Mouse (Mus musculus): ENCODE results near the gene Slc25a27. TPM values are rescaled to one million over a fixed set of nuclear protein-coding genes. Genes with fewer than 3 reads are reported as not detected.

Gene Slc25a27
- polyA plus RNA-seq, 1 experiment from 2014 or later: 117 TPM

DNA sequence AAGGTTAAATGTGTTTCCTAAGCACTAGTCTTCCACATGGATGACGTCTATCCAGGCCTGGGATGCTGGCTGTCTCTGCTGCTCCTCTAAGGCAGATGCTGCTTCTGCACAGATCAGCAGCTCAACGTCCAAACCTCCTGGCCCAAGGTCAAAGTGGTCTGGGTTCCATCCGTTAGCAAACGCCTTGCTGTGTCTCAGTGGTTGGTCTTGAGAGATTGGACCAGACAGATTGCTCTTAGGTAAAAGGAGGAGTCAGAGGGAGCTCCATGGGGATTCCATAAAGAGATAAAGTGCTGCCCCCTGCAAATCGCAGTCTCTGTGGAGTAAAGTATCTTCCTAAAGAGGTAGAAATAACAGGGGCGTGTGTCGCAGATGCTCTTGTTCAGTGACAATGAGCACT, 23.8 kb downstream of the Slc25a27 start:
- Histone ChIP-seq H3K9me3 (no peaks in the 10 kb centered on the region), H3K27me3 (no peaks in the 10 kb centered on the region), H3K4me2 (replicated peaks) (no peak overlapping the region), H3K36me3 (peaks cover 45% of the 10 kb centered on the region), H3K27ac (replicated peaks) (no peak overlapping the region), H3K9ac (replicated peaks) (no peak overlapping the region), H3K4me3 (no peak overlapping the region), H3K4me1 (no peaks in the 10 kb centered on the region)
- no peak for ATAC-seq (replicated peaks)
- WGBS: 81% methylated on average over 7 of the region's 7 CpGs

- no peak overlapping the region for H3K4me2 ChIP-seq (replicated peaks)
- H3K36me3 ChIP-seq: peaks cover 33% of the 10 kb centered on the region
- no peak for ATAC-seq (replicated peaks)
- H3K9ac ChIP-seq (replicated peaks): no peak overlapping the region
- H3K27ac ChIP-seq (replicated peaks): no peak overlapping the region
- H3K4me3 ChIP-seq: no peak overlapping the region
- WGBS: 92% methylated on average over 1 of the region's 1 CpGs
- H3K9me3 ChIP-seq: no peaks in the 10 kb centered on the region
- H3K27me3 ChIP-seq: no peaks in the 10 kb centered on the region
- no peaks in the 10 kb centered on the region for H3K4me1 ChIP-seq
Observed at GRCm38 (mm10) chr17:43640825-43641224, 26.2 kb downstream of the Slc25a27 start.

- Histone ChIP-seq H3K9me3 (no peaks in the 10 kb centered on the region; the same call in 1 of the 2 replicates), H3K9ac (replicated peaks) (no peak overlapping the region), H3K27me3 (no peaks in the 10 kb centered on the region), H3K4me3 (no peak overlapping the region), H3K36me3 (peaks cover 10% of the 10 kb centered on the region), H3K27ac (replicated peaks) (no peak overlapping the region), H3K4me1 (no peaks in the 10 kb centered on the region), H3K4me2 (replicated peaks) (no peak overlapping the region)
- ATAC-seq (replicated peaks): no peak
- WGBS: 95% methylated on average over 4 of the region's 4 CpGs
Observed at GRCm38 (mm10) chr17:43637146-43637545, 29.9 kb downstream of the Slc25a27 start.

DNA sequence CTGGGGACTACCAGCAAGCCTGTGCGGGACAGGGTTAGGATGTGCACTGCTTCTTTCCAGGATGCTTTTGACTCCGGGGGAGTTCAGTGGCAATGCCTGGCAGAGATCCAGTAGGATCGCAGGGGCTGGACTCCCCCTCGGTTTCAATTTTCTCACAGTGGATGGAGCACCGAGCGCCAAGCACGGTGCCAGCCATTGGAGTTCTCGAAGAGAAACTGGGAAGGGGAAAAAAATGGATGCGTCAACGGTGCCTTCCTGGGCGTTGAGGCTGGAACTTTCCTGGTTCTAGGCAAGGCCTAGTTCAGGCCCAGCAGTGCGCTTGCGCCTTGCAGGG, 36.6 kb downstream of the Slc25a27 start:
- 42% methylated on average over 13 of the region's 13 CpGs for WGBS
- ATAC-seq (replicated peaks): no peak; the same call in 1 of the 2 replicates
- peak overlapping the region; percentile 45 for H3K4me3 ChIP-seq
- peaks cover 22% of the 10 kb centered on the region; the same call in 1 of the 2 replicates for H3K27me3 ChIP-seq
- H3K4me2 ChIP-seq (replicated peaks): peak overlapping the region; percentile 73
- H3K36me3 ChIP-seq: no peaks in the 10 kb centered on the region
- no peak overlapping the region for H3K9ac ChIP-seq (replicated peaks)
- no peaks in the 10 kb centered on the region; the same call in 1 of the 2 replicates for H3K9me3 ChIP-seq
- peaks cover 14% of the 10 kb centered on the region for H3K4me1 ChIP-seq
- no peak overlapping the region for H3K27ac ChIP-seq (replicated peaks)

DNA sequence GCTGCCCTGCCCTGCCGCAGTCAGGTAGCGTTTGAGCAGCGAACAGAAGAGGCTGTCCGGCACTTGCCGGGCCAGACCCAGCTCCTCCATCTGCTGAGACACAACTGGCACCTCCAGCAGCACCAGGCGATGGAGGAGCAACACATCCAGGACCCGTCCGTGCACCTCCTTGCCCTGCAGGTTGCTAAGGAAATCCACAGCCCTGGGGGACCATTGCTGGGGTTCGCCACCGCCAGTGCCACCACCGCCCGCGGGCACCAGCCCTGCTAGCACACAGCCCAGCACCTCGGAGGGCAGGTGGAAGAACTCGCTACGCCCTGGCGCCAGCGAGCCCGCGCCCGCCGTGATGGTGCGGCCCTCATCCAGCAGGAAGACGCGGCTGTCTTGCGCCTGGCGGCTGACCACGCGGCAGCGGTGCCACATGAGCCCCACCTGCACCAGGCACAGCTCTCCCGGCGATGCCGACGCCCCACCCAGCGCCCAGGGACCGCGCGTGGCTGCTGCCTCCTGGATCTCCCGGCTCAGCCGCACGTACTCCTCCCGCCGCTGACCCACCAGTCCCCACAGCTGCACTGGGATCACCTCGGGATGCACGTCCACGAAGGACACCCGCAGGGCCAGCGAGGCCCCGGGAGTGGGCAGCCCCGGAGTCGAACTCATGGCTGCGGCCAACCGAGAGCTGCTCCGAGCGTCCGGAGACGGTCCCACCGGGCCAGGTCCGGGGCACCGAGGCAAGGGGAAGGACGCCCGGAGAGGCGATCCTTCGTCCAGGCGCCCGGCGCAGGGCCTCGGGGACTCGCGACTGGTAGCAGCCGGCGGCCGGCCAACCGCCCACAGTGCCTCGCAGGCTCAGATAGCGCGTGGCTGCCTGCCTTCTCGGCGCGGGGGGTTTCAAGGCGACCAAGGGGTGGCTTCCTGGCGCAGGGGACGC, 37.3 kb downstream of the Slc25a27 start, which contains the start of gene Tdrd6:
Gene Tdrd6 (minus strand): TSS at position 804 of the 931 bp plus-strand sequence.
- peak within 1 kb of the TSS; percentile 46 for H3K9ac ChIP-seq (replicated peaks)
- peak within 1 kb of the TSS; percentile 73 for H3K4me2 ChIP-seq (replicated peaks)
- 3% methylated on average over 81 of the region's 83 CpGs for WGBS

GRCm38 (mm10) chr17:43629026-43629495, 38.0 kb downstream of the Slc25a27 start:
- Histone ChIP-seq H3K9ac (replicated peaks) (peak overlapping the region; percentile 46), H3K4me2 (replicated peaks) (peak overlapping the region; percentile 73), H3K36me3 (no peaks in the 10 kb centered on the region), H3K4me3 (peak overlapping the region; percentile 45), H3K9me3 (no peaks in the 10 kb centered on the region; the same call in 1 of the 2 replicates), H3K27ac (replicated peaks) (no peak overlapping the region), H3K27me3 (peaks cover 22% of the 10 kb centered on the region; the same call in 1 of the 2 replicates), H3K4me1 (peaks cover 14% of the 10 kb centered on the region)
- WGBS: 24% methylated on average over 24 of the region's 24 CpGs
- peak; percentile 28; the same call in 1 of the 2 replicates for ATAC-seq (replicated peaks)

More for the DNA sequence above, 37.3 kb downstream of the Slc25a27 start, which contains the start of gene Tdrd6:
- ATAC-seq (replicated peaks): peak; percentile 74
- Histone ChIP-seq H3K27me3 (peaks cover 22% of the 10 kb centered on the region; the same call in 1 of the 2 replicates), H3K4me3 (peak within 1 kb of the TSS; percentile 45), H3K9me3 (no peaks in the 10 kb centered on the region; the same call in 1 of the 2 replicates), H3K36me3 (no peaks in the 10 kb centered on the region), H3K4me1 (peaks cover 14% of the 10 kb centered on the region), H3K27ac (replicated peaks) (no peak within 1 kb of the TSS)

- Histone ChIP-seq H3K4me2 (replicated peaks) (no peak overlapping the region), H3K4me1 (peaks cover 14% of the 10 kb centered on the region), H3K9ac (replicated peaks) (no peak overlapping the region), H3K36me3 (no peaks in the 10 kb centered on the region), H3K27ac (replicated peaks) (no peak overlapping the region), H3K9me3 (no peaks in the 10 kb centered on the region; the same call in 1 of the 2 replicates), H3K4me3 (no peak overlapping the region), H3K27me3 (peaks cover 22% of the 10 kb centered on the region; the same call in 1 of the 2 replicates)
- ATAC-seq (replicated peaks): no peak
- WGBS: 95% methylated on average over 10 of the region's 10 CpGs
Observed at GRCm38 (mm10) chr17:43628246-43628645, 38.8 kb downstream of the Slc25a27 start.

GRCm38 (mm10) chr17:43622076-43622475, 44.9 kb downstream of the Slc25a27 start:
- Histone ChIP-seq H3K9ac (replicated peaks) (no peak overlapping the region), H3K27me3 (no peaks in the 10 kb centered on the region), H3K36me3 (no peaks in the 10 kb centered on the region), H3K27ac (replicated peaks) (no peak overlapping the region), H3K4me1 (no peaks in the 10 kb centered on the region), H3K4me3 (no peak overlapping the region), H3K4me2 (replicated peaks) (no peak overlapping the region), H3K9me3 (no peaks in the 10 kb centered on the region)
- ATAC-seq (replicated peaks): no peak
- WGBS: 93% methylated on average over 10 of the region's 10 CpGs

DNA sequence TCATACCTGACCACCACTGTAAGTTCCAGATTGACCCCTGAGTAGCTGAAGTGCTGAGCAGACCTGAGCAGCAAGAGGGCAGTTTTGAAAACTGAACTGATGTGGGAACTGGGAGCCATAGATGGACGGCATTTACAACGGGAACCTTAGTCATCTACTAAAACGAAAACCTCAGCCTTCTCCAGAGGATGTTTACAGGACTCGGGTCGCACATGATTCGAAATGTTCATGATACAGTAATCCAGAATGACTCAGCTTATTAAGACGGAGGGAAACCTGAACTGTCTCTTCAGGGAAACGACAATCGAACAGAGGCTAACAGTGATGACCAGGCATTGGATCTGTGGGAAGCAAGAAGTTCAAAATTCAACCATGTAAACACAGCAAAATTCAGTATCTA, 47.9 kb downstream of the Slc25a27 start:
- Histone ChIP-seq H3K9ac (replicated peaks) (no peak overlapping the region), H3K4me2 (replicated peaks) (no peak overlapping the region), H3K9me3 (no peaks in the 10 kb centered on the region), H3K4me1 (no peaks in the 10 kb centered on the region), H3K27ac (replicated peaks) (no peak overlapping the region), H3K27me3 (no peaks in the 10 kb centered on the region), H3K4me3 (no peak overlapping the region), H3K36me3 (no peaks in the 10 kb centered on the region)
- no peak for ATAC-seq (replicated peaks)
- WGBS: 91% methylated on average over 9 of the region's 9 CpGs

DNA sequence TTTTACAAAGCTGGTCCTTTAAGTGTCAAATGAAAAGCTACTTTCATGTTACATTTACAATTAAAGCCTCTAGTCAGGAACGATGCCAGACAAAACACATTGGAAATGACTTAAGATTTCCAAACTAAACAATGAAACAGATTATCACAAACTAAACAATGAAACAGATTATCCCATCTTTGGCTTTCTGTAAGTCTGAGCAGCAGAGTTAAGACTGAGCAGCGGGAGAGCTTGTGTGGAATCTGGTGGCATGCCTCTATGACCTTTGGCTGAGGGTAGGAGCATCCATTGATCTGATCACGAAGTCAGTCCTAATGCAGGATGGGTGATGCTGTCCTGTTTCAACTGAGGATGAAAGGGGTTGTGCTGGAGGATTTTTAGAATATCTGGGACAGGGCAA, 54.8 kb downstream of the Slc25a27 start:
- WGBS: 65% methylated on average over 3 of the region's 3 CpGs
- no peaks in the 10 kb centered on the region for H3K36me3 ChIP-seq
- H3K4me2 ChIP-seq (replicated peaks): no peak overlapping the region
- H3K27me3 ChIP-seq: no peaks in the 10 kb centered on the region
- no peak overlapping the region for H3K4me3 ChIP-seq
- H3K9ac ChIP-seq (replicated peaks): no peak overlapping the region
- no peaks in the 10 kb centered on the region for H3K4me1 ChIP-seq
- ATAC-seq (replicated peaks): no peak; the same call in 1 of the 2 replicates
- no peaks in the 10 kb centered on the region for H3K9me3 ChIP-seq
- no peak overlapping the region for H3K27ac ChIP-seq (replicated peaks)

GRCm38 (mm10) chr17:43611586-43611985, 55.4 kb downstream of the Slc25a27 start:
- ATAC-seq (replicated peaks): peak; percentile 72
- no peak overlapping the region for H3K9ac ChIP-seq (replicated peaks)
- H3K9me3 ChIP-seq: no peaks in the 10 kb centered on the region
- H3K4me3 ChIP-seq: no peak overlapping the region
- no peak overlapping the region for H3K4me2 ChIP-seq (replicated peaks)
- WGBS: 18% methylated on average over 7 of the region's 7 CpGs
- no peak overlapping the region for H3K27ac ChIP-seq (replicated peaks)
- H3K36me3 ChIP-seq: no peaks in the 10 kb centered on the region
- no peaks in the 10 kb centered on the region for H3K4me1 ChIP-seq
- H3K27me3 ChIP-seq: no peaks in the 10 kb centered on the region

- 0 out of 2 replicates have a peak, but pooled peaks have one; percentile 32 for ATAC-seq (replicated peaks)
- H3K9ac ChIP-seq (replicated peaks): no peak overlapping the region
- H3K27ac ChIP-seq (replicated peaks): no peak overlapping the region
- no peaks in the 10 kb centered on the region for H3K4me1 ChIP-seq
- H3K4me3 ChIP-seq: no peak overlapping the region
- no peaks in the 10 kb centered on the region for H3K9me3 ChIP-seq
- no peaks in the 10 kb centered on the region for H3K36me3 ChIP-seq
- 13% methylated on average over 3 of the region's 3 CpGs for WGBS
- no peak overlapping the region for H3K4me2 ChIP-seq (replicated peaks)
- no peaks in the 10 kb centered on the region for H3K27me3 ChIP-seq
Observed at GRCm38 (mm10) chr17:43606704-43607103, 60.3 kb downstream of the Slc25a27 start.
